Mouse (Mus musculus) limb, embryonic 11.5 days (tissue): ENCODE measurements at regions not wholly inside any gene's neighbourhood (a gene's known extent, or its start where the extent isn't known, plus 50 kb on each side); places are given as distances from the start of the nearest gene placed in this dataset.

Experiments used
- ATAC-seq: fragments of 200-750 bp; cut with Nextera tagmentation; 2 replicates; pipeline ENCODE4 v1.8.0; 2017; ENCODE audit warnings: low read depth; ENCODE audit not compliant: insufficient number of reproducible peaks, low FRiP score, low TSS enrichment
- DNase-seq: peaks from one replicate; pipeline ENCODE4 v3.0.0-alpha.2; 2015; ENCODE audit warnings: low spot score
- H3K27ac ChIP-seq: fragments of 300-500 bp; sonication (generic); replicated peaks from 2 replicates; pipeline ENCODE4 v1.5.1; 2014; ENCODE audit warnings: low read depth, mild to moderate bottlenecking, low read length
- H3K27me3 ChIP-seq: fragments of 300-500 bp; sonication (generic); 2 replicates; pipeline ENCODE4 v1.6.1; 2014; ENCODE audit warnings: mild to moderate bottlenecking, low read length, mixed read lengths; ENCODE audit not compliant: control insufficient read depth, insufficient read depth
- H3K36me3 ChIP-seq: fragments of 300-500 bp; sonication (generic); 2 replicates; pipeline ENCODE4 v1.6.1; 2014; ENCODE audit warnings: mild to moderate bottlenecking, low read length, moderate library complexity, mixed read lengths; ENCODE audit not compliant: control insufficient read depth, insufficient read depth
- H3K4me1 ChIP-seq: fragments of 300-500 bp; sonication (generic); 2 replicates; pipeline ENCODE4 v1.6.1; 2014; ENCODE audit warnings: low read length, mixed read lengths; ENCODE audit not compliant: control insufficient read depth, insufficient read depth
- H3K4me2 ChIP-seq: fragments of 300-500 bp; sonication (generic); 2 replicates; pipeline ENCODE4 v1.6.1; 2014; ENCODE audit warnings: low read depth, mild to moderate bottlenecking, moderate library complexity; ENCODE audit not compliant: severe bottlenecking
- H3K4me3 ChIP-seq: fragments of 300-500 bp; sonication (generic); 2 replicates; pipeline ENCODE4 v1.5.1; 2014; ENCODE audit warnings: low read depth, low read length
- H3K9ac ChIP-seq: fragments of 300-500 bp; sonication (generic); 2 replicates; pipeline ENCODE4 v1.6.1; 2014; ENCODE audit warnings: mild to moderate bottlenecking, low read length
- H3K9me3 ChIP-seq: fragments of 300-500 bp; sonication (generic); 2 replicates; pipeline ENCODE4 v1.6.1; 2016; ENCODE audit warnings: low read length; ENCODE audit not compliant: control insufficient read depth
- WGBS: fragments of 180-500 bp; shearing (Covaris S2); extraction: QIAGEN DNeasy Blood & Tissue Kit; methylation state at CpG from one replicate; pipeline ENCODE4 v1.1.7; 2014; 5-methylcytosine and 5-hydroxymethylcytosine counted together

- no peak for DNase-seq
- H3K27ac ChIP-seq, result no peak overlapping the region
- ATAC-seq, result no peak
- no peak overlapping the region for H3K4me2 ChIP-seq
- H3K9me3 ChIP-seq, result no peaks in the 10 kb centered on the region
- H3K36me3 ChIP-seq, result no peaks in the 10 kb centered on the region
- H3K27me3 ChIP-seq, result no peaks in the 10 kb centered on the region
- H3K4me3 ChIP-seq, result no peak overlapping the region
- H3K9ac ChIP-seq, result no peak overlapping the region
- WGBS, result 83% methylated on average over 1 of the region's 1 CpGs
- H3K4me1 ChIP-seq, result no peaks in the 10 kb centered on the region
Observed at GRCm38 (mm10) chr13:70323537-70323936, 313.9 kb downstream of the Ice1 start.

DNA sequence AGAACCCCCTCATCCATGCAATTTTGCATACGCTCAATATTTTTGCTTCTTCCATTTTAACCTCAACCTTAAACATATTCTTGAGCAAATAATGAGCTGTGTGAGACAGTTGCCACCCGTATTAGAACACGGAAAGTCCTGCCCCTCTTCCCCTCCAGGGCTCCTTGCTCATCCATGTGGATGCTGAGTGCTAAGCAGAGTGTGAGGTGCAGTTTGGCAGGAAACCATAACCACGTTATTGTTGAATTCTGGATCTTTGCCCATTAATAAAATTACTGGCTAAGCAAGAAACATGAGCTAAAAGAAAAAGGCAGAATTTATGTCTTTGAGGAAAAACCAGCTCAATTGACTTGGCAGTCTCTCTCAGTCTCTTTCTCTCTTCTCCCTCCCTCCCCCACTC lies 301.4 kb downstream of the Ice1 start:
- DNase-seq, result no peak
- WGBS, result 86% methylated on average over 4 of the region's 4 CpGs

DNA sequence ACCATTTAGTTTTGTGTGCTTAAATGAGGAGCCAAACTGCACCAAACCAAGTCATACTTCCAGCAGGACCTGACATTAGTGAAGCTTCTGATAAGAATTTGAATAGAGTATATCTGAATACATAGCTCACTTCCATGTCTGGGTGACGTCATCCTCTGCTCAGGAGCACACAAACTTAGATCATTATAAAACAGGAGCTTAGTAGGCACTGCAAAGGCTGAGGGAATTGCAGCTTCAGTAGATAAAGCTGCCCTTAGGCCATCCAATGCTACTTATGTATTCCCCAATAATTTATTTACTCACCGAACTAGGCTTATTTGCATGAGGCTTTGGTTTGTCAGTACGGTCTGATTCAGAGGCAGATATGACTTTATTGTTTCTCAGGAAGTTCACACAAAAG lies 297.0 kb downstream of the Ice1 start:
- no peak overlapping the region for H3K9ac ChIP-seq
- ATAC-seq, result no peak

More for the DNA sequence above, 301.4 kb downstream of the Ice1 start:
- Histone ChIP-seq H3K4me1 (no peaks in the 10 kb centered on the region), H3K9me3 (no peaks in the 10 kb centered on the region), H3K36me3 (no peaks in the 10 kb centered on the region; the same call in 1 of the 2 replicates), H3K4me2 (no peak overlapping the region), H3K4me3 (no peak overlapping the region), H3K9ac (no peak overlapping the region), H3K27ac (no peak overlapping the region), H3K27me3 (no peaks in the 10 kb centered on the region)
- no peak for ATAC-seq

GRCm38 (mm10) chr13:70343191-70343734 lies 294.2 kb downstream of the Ice1 start:
- no peak overlapping the region for H3K9ac ChIP-seq
- no peaks in the 10 kb centered on the region for H3K4me1 ChIP-seq
- no peaks in the 10 kb centered on the region for H3K9me3 ChIP-seq
- no peak for DNase-seq
- ATAC-seq, result no peak
- H3K4me3 ChIP-seq, result no peak overlapping the region
- no peaks in the 10 kb centered on the region for H3K27me3 ChIP-seq
- WGBS, result 87% methylated on average over 1 of the region's 1 CpGs
- no peak overlapping the region for H3K4me2 ChIP-seq
- H3K36me3 ChIP-seq, result no peaks in the 10 kb centered on the region
- no peak overlapping the region for H3K27ac ChIP-seq

More for the DNA sequence above, 297.0 kb downstream of the Ice1 start:
- no peak overlapping the region for H3K4me2 ChIP-seq
- H3K27me3 ChIP-seq, result no peaks in the 10 kb centered on the region
- H3K9me3 ChIP-seq, result no peaks in the 10 kb centered on the region
- 78% methylated on average over 3 of the region's 3 CpGs for WGBS
- H3K36me3 ChIP-seq, result no peaks in the 10 kb centered on the region
- DNase-seq, result no peak
- H3K4me1 ChIP-seq, result no peaks in the 10 kb centered on the region
- H3K27ac ChIP-seq, result no peak overlapping the region
- H3K4me3 ChIP-seq, result no peak overlapping the region

- no peak for ATAC-seq
- Histone ChIP-seq H3K36me3 (no peaks in the 10 kb centered on the region), H3K27me3 (no peaks in the 10 kb centered on the region), H3K4me2 (no peak overlapping the region), H3K4me3 (no peak overlapping the region), H3K27ac (no peak overlapping the region), H3K9me3 (no peaks in the 10 kb centered on the region), H3K4me1 (no peaks in the 10 kb centered on the region), H3K9ac (no peak overlapping the region)
- no peak for DNase-seq
- 69% methylated on average over 2 of the region's 2 CpGs for WGBS
Observed at GRCm38 (mm10) chr13:70343911-70344310, 293.5 kb downstream of the Ice1 start.

DNA sequence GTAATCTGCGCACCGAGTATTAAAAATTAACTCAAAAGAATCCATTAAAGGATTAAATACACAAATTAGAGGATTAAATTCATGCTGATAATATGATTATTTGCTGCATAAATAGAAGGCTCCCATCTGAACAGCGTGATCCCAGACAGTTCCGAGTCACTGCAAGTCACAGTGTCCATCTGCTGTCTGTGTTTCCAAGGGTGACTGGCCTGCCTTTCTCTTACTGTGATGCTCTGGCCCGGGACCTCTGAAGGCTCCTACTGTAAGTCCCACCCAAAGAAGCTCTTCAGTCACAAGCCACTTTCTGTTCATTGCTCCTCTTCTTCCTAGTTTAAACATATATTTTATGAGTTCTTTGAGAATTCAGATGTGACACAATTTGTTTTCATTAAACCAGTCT lies 293.1 kb downstream of the Ice1 start:
- WGBS, result 90% methylated on average over 5 of the region's 5 CpGs
- Histone ChIP-seq H3K27ac (no peak overlapping the region), H3K4me1 (no peaks in the 10 kb centered on the region), H3K27me3 (no peaks in the 10 kb centered on the region), H3K4me3 (no peak overlapping the region), H3K36me3 (no peaks in the 10 kb centered on the region), H3K4me2 (no peak overlapping the region), H3K9ac (no peak overlapping the region), H3K9me3 (no peaks in the 10 kb centered on the region)
- DNase-seq (no peak), ATAC-seq (no peak)

DNA sequence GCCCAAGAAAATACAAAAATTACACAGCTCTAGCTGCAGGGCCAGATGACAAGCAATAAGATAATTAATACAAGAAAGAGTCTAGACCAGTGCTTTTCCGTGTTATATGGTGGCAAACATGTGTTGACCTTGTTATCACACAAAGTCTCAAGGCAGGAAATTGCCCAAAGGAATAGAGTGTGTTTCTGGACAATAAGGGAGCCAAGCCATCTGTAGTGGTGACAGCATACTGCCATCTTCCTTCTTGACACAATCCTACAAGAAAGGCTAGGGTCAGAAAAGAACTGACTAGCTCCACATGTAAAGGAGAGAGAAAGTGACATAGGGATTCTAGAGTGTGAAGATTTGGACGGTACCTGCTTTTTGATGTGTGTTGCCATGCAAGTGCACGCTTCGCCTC lies 289.0 kb downstream of the Ice1 start:
- Histone ChIP-seq H3K4me3 (no peak overlapping the region), H3K4me2 (no peak overlapping the region), H3K9me3 (no peaks in the 10 kb centered on the region), H3K4me1 (no peaks in the 10 kb centered on the region), H3K9ac (no peak overlapping the region), H3K36me3 (no peaks in the 10 kb centered on the region), H3K27me3 (no peaks in the 10 kb centered on the region), H3K27ac (no peak overlapping the region)
- 85% methylated on average over 4 of the region's 4 CpGs for WGBS
- DNase-seq (no peak), ATAC-seq (no peak)

DNA sequence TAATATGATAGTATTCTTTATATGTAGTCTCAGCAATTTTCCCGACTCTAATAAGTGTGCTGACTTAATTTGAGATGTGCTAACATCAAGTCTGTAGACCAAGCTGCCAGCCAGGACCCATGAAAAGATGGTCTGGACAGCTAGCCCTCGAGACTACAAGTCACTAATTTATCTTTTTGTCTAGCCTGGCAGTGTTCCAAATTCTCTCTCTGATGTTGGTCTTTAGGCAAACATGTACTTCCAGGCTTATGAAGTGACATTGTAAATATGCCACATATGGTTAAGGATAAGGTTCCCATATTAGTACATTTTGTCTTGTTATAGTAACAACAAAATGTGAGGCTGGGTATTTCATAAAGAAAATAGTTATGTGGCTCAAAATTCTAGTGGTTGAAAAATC lies 288.5 kb downstream of the Ice1 start:
- no peak for DNase-seq
- no peak for ATAC-seq

GRCm38 (mm10) chr13:70369647-70370046 lies 267.8 kb downstream of the Ice1 start:
- H3K27me3 ChIP-seq, result no peaks in the 10 kb centered on the region
- no peaks in the 10 kb centered on the region for H3K36me3 ChIP-seq
- WGBS, result 89% methylated on average over 2 of the region's 2 CpGs
- no peaks in the 10 kb centered on the region for H3K9me3 ChIP-seq
- no peak for DNase-seq
- H3K9ac ChIP-seq, result no peak overlapping the region
- H3K4me3 ChIP-seq, result no peak overlapping the region
- ATAC-seq, result no peak
- H3K4me1 ChIP-seq, result no peaks in the 10 kb centered on the region
- no peak overlapping the region for H3K27ac ChIP-seq
- no peak overlapping the region for H3K4me2 ChIP-seq

More for the DNA sequence above, 288.5 kb downstream of the Ice1 start:
- H3K27me3 ChIP-seq, result no peaks in the 10 kb centered on the region
- H3K4me1 ChIP-seq, result no peaks in the 10 kb centered on the region
- H3K4me2 ChIP-seq, result no peak overlapping the region
- H3K9ac ChIP-seq, result no peak overlapping the region
- H3K27ac ChIP-seq, result no peak overlapping the region
- no peak overlapping the region for H3K4me3 ChIP-seq
- WGBS, result 79% methylated on average over 2 of the region's 2 CpGs
- no peaks in the 10 kb centered on the region for H3K36me3 ChIP-seq
- H3K9me3 ChIP-seq, result no peaks in the 10 kb centered on the region
